Mouse (Mus musculus) hindbrain, embryonic 10.5 days (tissue): ENCODE measurements at regions not wholly inside any gene's neighbourhood (a gene's known extent, or its start where the extent isn't known, plus 50 kb on each side); places are given as distances from the start of the nearest gene placed in this dataset.

Experiments
- DNase-seq: peaks from one replicate; pipeline ENCODE4 v3.0.0-alpha.2; 2017; ENCODE audit warnings: low spot score
- H3K27ac ChIP-seq: fragments of 300-500 bp; sonication (generic); 2 replicates; pipeline ENCODE4 v1.5.1; 2016; ENCODE audit warnings: mild to moderate bottlenecking, moderate library complexity
- H3K27me3 ChIP-seq: fragments of 300-500 bp; sonication (generic); 2 replicates; pipeline ENCODE4 v1.6.1; 2016; ENCODE audit warnings: mild to moderate bottlenecking; ENCODE audit not compliant: poor library complexity, insufficient read depth, severe bottlenecking
- H3K36me3 ChIP-seq: fragments of 300-500 bp; sonication (generic); 2 replicates; pipeline ENCODE4 v1.6.1; 2016; ENCODE audit warnings: mild to moderate bottlenecking, moderate library complexity
- H3K4me1 ChIP-seq: fragments of 300-500 bp; sonication (generic); replicated peaks from 2 replicates; pipeline ENCODE4 v1.6.1; 2016; ENCODE audit warnings: mild to moderate bottlenecking
- H3K4me3 ChIP-seq: fragments of 300-500 bp; sonication (generic); 2 replicates; pipeline ENCODE4 v1.5.1; 2016; ENCODE audit warnings: mild to moderate bottlenecking, moderate library complexity
- H3K9me3 ChIP-seq: fragments of 300-500 bp; sonication (generic); 2 replicates; pipeline ENCODE4 v1.6.1; 2016; ENCODE audit warnings: mild to moderate bottlenecking, moderate library complexity
- WGBS: fragments of 180-500 bp; shearing (Covaris S2); methylation state at CpG from one replicate; pipeline ENCODE4 v1.1.7; 2016; 5-methylcytosine and 5-hydroxymethylcytosine counted together

GRCm38 (mm10) chr10:87999617-88000330 is 91.1 kb upstream of the Pmch start:
- Histone ChIP-seq H3K27me3 (no peaks in the 10 kb centered on the region), H3K4me1 (no peaks in the 10 kb centered on the region), H3K9me3 (no peaks in the 10 kb centered on the region), H3K36me3 (no peaks in the 10 kb centered on the region), H3K4me3 (no peak overlapping the region), H3K27ac (no peak overlapping the region)
- DNase-seq, result peak; percentile 8
- 78% methylated on average over 2 of the region's 2 CpGs for WGBS

GRCm38 (mm10) chr10:88008679-88009078 is 82.2 kb upstream of the Pmch start:
- DNase-seq, result no peak
- 89% methylated on average over 7 of the region's 7 CpGs for WGBS
- Histone ChIP-seq H3K4me3 (no peak overlapping the region), H3K36me3 (no peaks in the 10 kb centered on the region), H3K9me3 (no peaks in the 10 kb centered on the region), H3K4me1 (no peaks in the 10 kb centered on the region), H3K27me3 (no peaks in the 10 kb centered on the region), H3K27ac (no peak overlapping the region)

GRCm38 (mm10) chr10:88010866-88011265 is 80.0 kb upstream of the Pmch start:
- 69% methylated on average over 6 of the region's 6 CpGs for WGBS
- Histone ChIP-seq H3K27me3 (no peaks in the 10 kb centered on the region), H3K9me3 (no peaks in the 10 kb centered on the region)

GRCm38 (mm10) chr10:88031978-88032377 is 58.9 kb upstream of the Pmch start:
- no peaks in the 10 kb centered on the region for H3K36me3 ChIP-seq
- H3K27me3 ChIP-seq, result no peaks in the 10 kb centered on the region
- no peak overlapping the region for H3K4me3 ChIP-seq
- no peak overlapping the region for H3K27ac ChIP-seq
- 82% methylated on average over 5 of the region's 5 CpGs for WGBS
- no peak for DNase-seq
- no peaks in the 10 kb centered on the region for H3K4me1 ChIP-seq
- no peaks in the 10 kb centered on the region for H3K9me3 ChIP-seq

More at GRCm38 (mm10) chr10:88010866-88011265, 80.0 kb upstream of the Pmch start:
- Histone ChIP-seq H3K36me3 (no peaks in the 10 kb centered on the region), H3K4me1 (no peaks in the 10 kb centered on the region), H3K27ac (no peak overlapping the region), H3K4me3 (no peak overlapping the region)
- DNase-seq, result no peak
